Mouse (Mus musculus): ENCODE measurements at regions not wholly inside any gene's neighbourhood (a gene's known extent, or its start where the extent isn't known, plus 50 kb on each side); places are given as distances from the start of the nearest gene placed in this dataset.

GRCm38 (mm10) chr4:82160233-82160632 is 545.3 kb downstream of the Nfib start:
- no peak for DNase-seq

DNA sequence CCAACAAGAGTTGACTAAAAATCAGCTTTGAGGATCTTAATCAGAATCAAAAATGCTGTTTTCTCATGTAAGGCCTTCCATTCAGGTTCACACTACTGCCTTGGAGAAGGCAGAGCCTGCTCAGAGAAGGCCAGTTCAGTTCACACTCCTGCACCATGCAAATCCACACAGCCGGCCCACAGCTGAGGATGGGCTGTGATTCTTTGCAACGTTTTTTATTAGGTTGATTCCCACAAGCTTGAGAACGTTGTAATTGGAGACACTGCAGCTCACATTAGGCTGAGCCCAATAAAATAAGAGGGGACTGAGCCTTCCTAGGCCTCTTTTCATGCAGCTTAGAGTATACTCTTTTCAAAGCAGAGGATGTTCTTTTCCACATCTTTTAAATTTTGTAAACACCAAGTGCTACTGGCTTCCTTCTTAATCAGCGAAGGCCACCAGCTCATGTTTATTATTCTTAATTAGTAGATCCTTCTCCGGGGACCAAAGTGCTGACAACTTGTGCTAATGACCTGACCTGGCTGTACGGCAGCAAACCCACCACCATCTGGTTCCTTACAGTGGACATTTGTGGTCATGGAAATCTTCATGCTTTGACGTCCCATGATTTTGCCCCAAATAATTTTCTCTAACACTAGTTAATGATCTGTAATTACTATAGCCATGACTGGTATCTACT is 549.8 kb downstream of the Nfib start:
- no peak for DNase-seq

GRCm38 (mm10) chr4:82154021-82154555 is 551.5 kb downstream of the Nfib start:
- no peak for DNase-seq

- no peak for DNase-seq
Measured at GRCm38 (mm10) chr4:82153604-82154003, 551.9 kb downstream of the Nfib start.

DNA sequence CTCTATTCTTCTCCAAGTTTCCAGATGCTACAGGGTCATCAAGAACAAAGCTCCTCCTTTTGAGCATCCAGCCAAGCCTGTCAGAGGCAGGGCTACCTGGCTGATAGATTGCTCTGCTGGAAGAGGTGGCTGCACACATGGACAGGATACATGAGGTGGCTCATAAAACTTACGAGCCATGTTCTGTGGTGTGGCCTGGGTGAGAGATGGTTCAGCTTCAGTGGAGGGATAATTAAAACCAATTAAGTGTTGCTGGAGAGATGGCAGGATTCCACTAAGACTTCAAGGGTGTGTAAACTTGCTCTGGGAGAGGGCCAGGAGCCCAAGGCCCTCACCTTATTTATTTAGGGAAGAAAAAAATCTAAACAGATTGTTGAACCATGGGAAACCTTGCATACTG is 555.6 kb downstream of the Nfib start:
- DNase-seq: no peak

DNA sequence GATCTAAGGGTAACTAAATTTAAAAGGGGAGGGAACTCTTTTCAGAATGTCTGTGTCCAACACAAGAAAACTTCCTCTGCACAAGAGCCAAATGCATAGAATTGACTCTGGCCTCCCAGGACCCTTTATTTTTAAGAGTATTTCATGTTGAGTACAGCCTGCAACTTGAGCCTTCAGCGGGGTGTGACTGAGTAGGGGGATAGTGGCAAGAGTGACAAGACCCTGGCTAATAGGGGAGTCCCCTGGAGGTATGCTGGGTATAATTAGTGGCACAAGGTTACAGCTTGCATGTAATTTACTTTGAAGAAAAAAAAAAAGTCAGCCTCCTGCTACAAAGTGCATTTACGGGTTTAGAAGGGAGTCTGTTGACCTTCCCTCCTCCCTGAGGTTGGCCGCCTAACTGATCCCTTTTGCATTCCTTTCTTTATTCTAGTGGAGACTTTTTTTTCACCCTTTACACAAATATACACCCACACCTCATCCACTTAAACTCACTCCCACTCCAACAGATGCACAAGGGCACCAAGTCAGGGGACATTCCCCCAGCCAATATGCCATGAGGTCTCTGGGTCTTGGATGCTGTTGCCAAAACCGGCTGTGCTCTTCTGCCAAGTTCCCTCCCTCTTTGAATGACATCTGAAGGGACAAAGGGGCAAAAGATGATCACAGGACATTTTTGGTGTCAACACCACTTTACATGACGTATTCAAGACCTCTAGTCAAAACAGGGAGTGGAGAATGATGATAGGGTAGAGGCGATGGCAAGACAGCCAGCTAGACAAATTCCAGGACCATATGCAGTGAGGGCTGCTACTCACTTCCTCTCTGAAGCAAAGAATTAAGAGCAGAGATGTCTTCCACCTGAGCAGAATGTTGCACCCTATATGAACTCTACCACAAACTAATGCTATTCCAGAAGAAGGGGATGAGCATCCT is 557.2 kb downstream of the Nfib start:
- DNase-seq: no peak

- no peak for DNase-seq
Measured at GRCm38 (mm10) chr4:82142391-82142790, 563.2 kb downstream of the Nfib start.

DNA sequence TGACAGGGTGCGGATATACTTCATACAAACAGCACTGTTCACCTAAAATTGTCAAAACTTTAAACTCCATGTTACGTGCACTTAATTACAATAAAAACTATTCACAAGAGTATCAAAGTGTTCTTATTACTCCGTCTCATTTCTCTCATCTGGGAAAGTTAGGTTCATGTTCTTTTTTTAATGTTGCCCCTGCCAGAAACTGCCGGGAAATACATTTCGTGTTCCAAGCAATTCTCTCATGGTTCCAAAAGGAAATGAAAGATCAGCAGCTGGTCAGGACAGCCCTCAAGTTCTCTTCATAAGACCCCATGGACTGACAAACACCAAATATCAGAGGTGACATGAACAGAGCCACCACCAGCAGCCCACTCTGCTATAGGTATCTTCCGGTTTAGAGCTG is 565.7 kb downstream of the Nfib start:
- no peak for DNase-seq

- no peak for DNase-seq
Measured at GRCm38 (mm10) chr4:82139016-82139415, 566.5 kb downstream of the Nfib start.

DNA sequence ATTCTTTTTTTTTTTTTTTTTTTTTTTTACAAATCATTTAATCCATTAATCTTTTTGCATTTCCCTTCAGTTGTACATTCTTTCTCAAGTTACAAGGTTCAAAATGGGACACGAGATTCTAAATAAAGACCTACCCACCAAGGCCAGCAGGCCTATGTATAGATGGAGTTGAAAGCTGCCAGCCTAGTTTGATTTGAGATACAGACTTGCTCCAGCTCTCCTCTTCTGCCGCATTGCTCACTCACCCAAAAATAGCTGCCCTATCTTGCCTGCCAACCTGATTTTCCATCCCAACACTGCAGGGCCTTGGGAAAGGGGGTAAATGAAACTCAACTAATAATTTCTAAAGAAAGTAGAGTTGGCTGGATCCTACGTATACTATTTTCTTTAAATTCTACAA is 572.7 kb downstream of the Nfib start:
- no peak for DNase-seq

GRCm38 (mm10) chr4:82132326-82132725 is 573.2 kb downstream of the Nfib start:
- no peak for DNase-seq

DNA sequence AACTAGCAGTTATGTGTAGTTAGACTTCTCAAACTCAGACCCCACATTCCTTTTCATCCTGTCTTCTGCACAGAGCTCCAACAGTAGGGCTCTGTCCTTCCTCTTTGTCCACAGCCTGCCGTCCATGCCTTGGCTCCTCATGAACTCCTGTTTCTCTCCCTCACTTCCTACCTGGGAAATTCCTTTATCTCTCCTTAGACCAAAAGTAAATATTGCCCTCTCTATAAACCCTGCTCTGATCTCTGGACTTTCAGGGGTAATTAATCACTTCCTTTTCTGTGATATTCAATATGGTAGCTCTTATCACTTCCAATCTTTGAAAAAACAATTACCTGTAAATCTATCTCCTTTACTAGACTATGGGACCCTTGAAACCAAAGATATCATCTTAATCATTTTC is 576.1 kb downstream of the Nfib start:
- DNase-seq: no peak

- no peak for DNase-seq
Measured at GRCm38 (mm10) chr4:82123733-82124132, 581.8 kb downstream of the Nfib start.

DNA sequence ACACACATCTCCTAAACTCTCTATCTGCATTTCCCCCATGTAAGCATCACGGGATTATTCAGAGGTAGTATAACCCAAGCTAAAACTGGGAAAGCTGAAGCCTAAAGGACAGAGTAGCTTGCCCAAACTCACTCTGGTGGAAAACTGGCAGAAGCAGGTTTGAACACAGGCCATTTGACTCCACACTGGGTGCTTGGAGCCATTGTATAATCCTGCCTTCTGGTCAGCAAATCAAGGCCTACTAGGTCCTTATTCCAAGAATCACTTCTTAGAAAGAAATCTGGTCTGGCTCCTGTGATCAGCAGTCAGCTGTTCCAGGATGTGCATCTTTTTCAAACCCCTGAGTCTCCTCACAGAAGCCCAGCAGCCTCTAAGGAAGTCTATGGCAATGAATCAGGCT is 582.4 kb downstream of the Nfib start:
- DNase-seq: no peak

DNA sequence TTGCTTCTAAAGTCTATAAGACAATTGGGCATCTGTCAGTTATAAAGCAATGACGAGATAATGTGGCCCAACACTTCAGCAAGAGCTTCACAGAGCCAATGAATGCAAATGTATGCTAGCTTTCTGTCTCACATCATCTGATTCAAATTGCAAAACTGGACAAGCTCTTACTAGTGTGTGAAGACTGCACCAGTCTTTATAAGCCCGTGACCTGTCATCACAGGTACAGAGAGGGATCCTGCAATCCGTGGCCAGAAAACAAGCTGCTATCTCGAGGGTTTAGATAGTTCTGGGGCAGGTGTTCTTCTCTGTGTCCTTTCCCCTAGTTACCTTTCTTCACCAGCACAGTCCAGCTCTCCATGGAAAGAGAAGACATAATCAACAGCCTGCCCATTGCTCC is 584.8 kb downstream of the Nfib start:
- no peak for DNase-seq

- DNase-seq: no peak
Measured at GRCm38 (mm10) chr4:82120326-82120725, 585.2 kb downstream of the Nfib start.

GRCm38 (mm10) chr4:82101837-82102236 is 603.7 kb downstream of the Nfib start:
- DNase-seq: no peak

GRCm38 (mm10) chr4:82099970-82100368 is 605.6 kb downstream of the Nfib start:
- DNase-seq: no peak

- DNase-seq: no peak
Measured at GRCm38 (mm10) chr4:82098986-82099969, 606.3 kb downstream of the Nfib start.

DNA sequence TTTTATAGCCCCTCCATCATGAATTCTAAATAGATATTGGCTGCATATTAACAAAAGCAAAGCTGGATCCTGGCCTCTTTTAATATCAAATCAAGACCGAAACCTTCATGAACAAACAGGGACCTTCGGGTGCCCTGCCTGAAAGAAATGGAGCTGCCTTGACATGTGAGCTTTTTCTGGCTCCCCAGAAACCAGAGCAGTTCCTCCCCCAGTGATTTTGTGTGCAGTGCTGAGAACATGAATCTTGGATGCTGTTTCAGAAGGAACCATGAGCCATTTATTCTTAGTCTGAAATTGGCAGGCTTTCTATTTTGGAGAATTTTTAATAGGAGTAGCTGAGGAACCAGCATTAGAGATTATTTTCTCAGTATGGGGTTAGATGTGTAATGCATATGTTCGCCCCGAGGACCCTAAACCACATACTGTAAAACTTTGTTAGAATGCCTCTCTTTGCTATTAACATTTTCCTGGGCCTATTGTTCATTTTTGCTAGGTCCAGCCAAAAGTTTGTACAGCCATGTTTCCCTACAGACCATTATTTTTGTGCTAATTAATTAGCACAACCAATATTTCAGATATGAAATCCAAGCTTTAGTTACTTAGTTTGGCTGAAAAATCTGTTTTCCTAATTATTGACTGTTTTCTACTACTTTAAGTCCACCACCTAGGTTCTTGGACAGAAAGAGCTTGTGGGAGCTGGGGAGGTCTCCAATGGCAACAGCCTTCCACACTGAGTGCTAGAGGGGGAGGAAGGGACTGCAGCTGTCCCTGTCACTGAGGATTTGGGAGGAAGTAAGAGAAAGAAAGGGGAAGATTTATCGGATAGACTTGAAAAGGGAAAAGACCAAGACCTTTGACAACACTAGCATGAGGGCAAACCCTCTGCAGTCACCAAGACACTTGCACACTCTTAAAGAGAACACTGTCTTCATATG is 613.0 kb downstream of the Nfib start:
- no peak for DNase-seq

DNA sequence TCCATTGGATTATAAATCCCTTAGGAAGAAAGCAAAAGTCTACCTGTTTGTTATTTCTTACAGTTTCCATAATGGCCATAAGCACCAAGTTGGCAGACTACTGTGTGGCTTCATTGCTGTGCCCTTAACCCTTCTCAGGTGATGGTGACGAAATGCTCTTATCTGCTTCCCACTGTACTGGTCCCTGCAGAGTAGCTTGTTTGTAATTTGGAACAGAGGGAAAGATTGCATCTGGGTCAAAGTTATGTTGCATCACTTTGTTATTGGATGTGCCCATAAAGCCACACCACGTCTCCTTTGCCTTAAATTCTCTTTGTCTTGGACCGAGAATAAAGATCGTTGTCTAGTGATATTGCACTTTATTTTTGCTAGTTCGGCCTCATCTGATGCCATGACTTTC is 615.9 kb downstream of the Nfib start:
- DNase-seq: no peak

DNA sequence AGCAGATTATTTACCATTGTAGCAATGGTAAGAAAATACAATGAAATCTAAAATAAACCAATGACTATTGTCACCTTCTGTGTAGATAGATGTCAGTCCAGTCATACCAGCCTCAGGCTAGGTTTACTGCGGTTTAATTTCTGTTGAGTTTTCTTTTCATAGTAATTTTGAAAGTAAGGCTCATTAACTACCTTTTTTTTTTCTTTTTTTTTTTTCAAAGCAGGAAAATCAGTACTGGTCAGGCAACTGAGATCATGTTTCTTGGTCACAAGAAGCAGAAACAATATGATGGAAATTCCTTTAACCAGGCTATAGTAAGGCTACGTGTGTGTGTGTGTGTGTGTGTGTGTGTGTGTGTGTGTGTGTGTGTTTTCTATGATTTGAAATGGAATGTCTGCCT is 622.0 kb downstream of the Nfib start:
- DNase-seq: no peak

Measured in liver (tissue).